Mouse (Mus musculus): ENCODE measurements around the gene Sash1. TPM values are rescaled to one million over a fixed set of nuclear protein-coding genes. Genes with fewer than 3 reads are reported as not detected.

Sash1 gene
- polyA plus RNA-seq, 1 experiment, result 1.9 TPM

- H3K4me3 ChIP-seq (ENCODE audit: insufficient read depth, poor library complexity, severe bottlenecking), result no peak overlapping the region
- TF ChIP-seq USF1 (IDR thresholded peaks at IDR 0.05; ENCODE audit: low read depth), result no peak
- TF ChIP-seq MYOG (IDR thresholded peaks at IDR 0.05; ENCODE audit: control insufficient read depth, extremely low read depth, insufficient read length), result no peak
- TF ChIP-seq CEBPB (IDR thresholded peaks at IDR 0.05; ENCODE audit: low read depth), result no peak
- no peak for TF ChIP-seq MAX (IDR thresholded peaks at IDR 0.05)
- no peak for TF ChIP-seq FOSL1 (IDR thresholded peaks at IDR 0.05; ENCODE audit: insufficient read depth, low read length, poor library complexity, severe bottlenecking)
- H3K79me3 ChIP-seq (ENCODE audit: low read depth), result no peaks in the 10 kb centered on the region
- no peaks in the 10 kb centered on the region for H3K79me2 ChIP-seq (ENCODE audit: control insufficient read depth, insufficient read depth)
- no peaks in the 10 kb centered on the region for H3K27me3 ChIP-seq (ENCODE audit: control insufficient read depth, insufficient read depth, insufficient read length)
- no peak overlapping the region for H3ac ChIP-seq (ENCODE audit: control insufficient read depth, insufficient read length, low read depth)
- H3K36me3 ChIP-seq (ENCODE audit: control insufficient read depth, insufficient read depth), result no peaks in the 10 kb centered on the region
Measured at GRCm38 (mm10) chr10:8898831-8899511, 13.1 kb upstream of the Sash1 start.

- Histone ChIP-seq H3K27me3 (ENCODE audit: control insufficient read depth, insufficient read depth, insufficient read length) (no peaks in the 10 kb centered on the region), H3K36me3 (ENCODE audit: control insufficient read depth, insufficient read depth) (no peaks in the 10 kb centered on the region), H3K4me3 (ENCODE audit: insufficient read depth, poor library complexity, severe bottlenecking) (no peak overlapping the region), H3K79me3 (ENCODE audit: low read depth) (no peaks in the 10 kb centered on the region), H3ac (ENCODE audit: control insufficient read depth, insufficient read length, low read depth) (no peak overlapping the region), H3K79me2 (ENCODE audit: control insufficient read depth, insufficient read depth) (no peaks in the 10 kb centered on the region)
- TF ChIP-seq FOSL1 (IDR thresholded peaks at IDR 0.05; ENCODE audit: insufficient read depth, low read length, poor library complexity, severe bottlenecking), result no peak
- no peak for TF ChIP-seq CTCF (IDR thresholded peaks at IDR 0.05; ENCODE audit: control insufficient read depth, insufficient read depth, insufficient read length)
- no peak for TF ChIP-seq MAX (IDR thresholded peaks at IDR 0.05)
- TF ChIP-seq MYOG (IDR thresholded peaks at IDR 0.05; ENCODE audit: control insufficient read depth, extremely low read depth, insufficient read length), result no peak
- no peak for TF ChIP-seq USF1 (IDR thresholded peaks at IDR 0.05; ENCODE audit: low read depth)
- TF ChIP-seq MYOD1 (IDR thresholded peaks at IDR 0.05; ENCODE audit: control insufficient read depth, insufficient read length, low read depth), result no peak
- TF ChIP-seq CEBPB (IDR thresholded peaks at IDR 0.05; ENCODE audit: low read depth), result no peak
Measured at GRCm38 (mm10) chr10:8898099-8898777, 12.4 kb upstream of the Sash1 start.

GRCm38 (mm10) chr10:8894965-8895515, 9.2 kb upstream of the Sash1 start:
- no peaks in the 10 kb centered on the region for H3K27me3 ChIP-seq (ENCODE audit: control insufficient read depth, insufficient read depth, insufficient read length)
- no peaks in the 10 kb centered on the region for H3K36me3 ChIP-seq (ENCODE audit: control insufficient read depth, insufficient read depth)
- no peak overlapping the region for H3ac ChIP-seq (ENCODE audit: control insufficient read depth, insufficient read length, low read depth)
- no peaks in the 10 kb centered on the region for H3K79me2 ChIP-seq (ENCODE audit: control insufficient read depth, insufficient read depth)
- H3K4me3 ChIP-seq (ENCODE audit: insufficient read depth, poor library complexity, severe bottlenecking), result no peak overlapping the region
- H3K79me3 ChIP-seq (ENCODE audit: low read depth), result no peaks in the 10 kb centered on the region
- TF ChIP-seq MAX (IDR thresholded peaks at IDR 0.05) (no peak), CTCF (IDR thresholded peaks at IDR 0.05; ENCODE audit: control insufficient read depth, insufficient read depth, insufficient read length) (no peak), USF1 (IDR thresholded peaks at IDR 0.05; ENCODE audit: low read depth) (no peak), MYOD1 (IDR thresholded peaks at IDR 0.05; ENCODE audit: control insufficient read depth, insufficient read length, low read depth) (no peak), CEBPB (IDR thresholded peaks at IDR 0.05; ENCODE audit: low read depth) (no peak)

DNA sequence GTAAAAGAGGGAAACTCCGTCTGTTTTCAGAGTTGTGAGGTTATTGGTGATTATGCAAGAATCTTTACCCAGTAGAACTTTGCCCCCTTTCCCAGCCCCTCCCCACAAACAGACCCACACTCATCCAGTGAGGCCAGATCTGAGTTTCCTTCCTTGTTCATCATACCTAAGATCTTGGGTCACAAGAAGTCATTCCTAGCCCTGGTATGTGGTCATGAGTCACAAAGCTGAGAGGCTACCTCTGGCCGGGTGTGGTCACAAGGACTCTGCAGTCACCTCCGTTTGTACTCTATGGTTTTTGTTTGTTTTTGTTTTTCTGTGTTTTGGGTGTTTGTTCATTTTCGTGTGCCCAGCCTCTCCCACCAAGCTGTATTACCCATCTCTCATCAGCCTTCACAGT, 4.6 kb upstream of the Sash1 start:
- Histone ChIP-seq H3K4me3 (ENCODE audit: insufficient read depth, poor library complexity, severe bottlenecking) (no peak overlapping the region), H3K27me3 (ENCODE audit: control insufficient read depth, insufficient read depth, insufficient read length) (no peaks in the 10 kb centered on the region), H3ac (ENCODE audit: control insufficient read depth, insufficient read length, low read depth) (no peak overlapping the region), H3K79me3 (ENCODE audit: low read depth) (no peaks in the 10 kb centered on the region), H3K36me3 (ENCODE audit: control insufficient read depth, insufficient read depth) (no peaks in the 10 kb centered on the region), H3K79me2 (ENCODE audit: control insufficient read depth, insufficient read depth) (no peaks in the 10 kb centered on the region)
- no peak for TF ChIP-seq CTCF (IDR thresholded peaks at IDR 0.05; ENCODE audit: control insufficient read depth, insufficient read depth, insufficient read length)
- TF ChIP-seq MAX (IDR thresholded peaks at IDR 0.05), result no peak
- TF ChIP-seq CEBPB (IDR thresholded peaks at IDR 0.05; ENCODE audit: low read depth), result no peak
- no peak for TF ChIP-seq MYOG (IDR thresholded peaks at IDR 0.05; ENCODE audit: control insufficient read depth, extremely low read depth, insufficient read length)
- TF ChIP-seq FOSL1 (IDR thresholded peaks at IDR 0.05; ENCODE audit: insufficient read depth, low read length, poor library complexity, severe bottlenecking), result no peak
- TF ChIP-seq USF1 (IDR thresholded peaks at IDR 0.05; ENCODE audit: low read depth), result no peak
- TF ChIP-seq MYOD1 (IDR thresholded peaks at IDR 0.05; ENCODE audit: control insufficient read depth, insufficient read length, low read depth), result no peak

DNA sequence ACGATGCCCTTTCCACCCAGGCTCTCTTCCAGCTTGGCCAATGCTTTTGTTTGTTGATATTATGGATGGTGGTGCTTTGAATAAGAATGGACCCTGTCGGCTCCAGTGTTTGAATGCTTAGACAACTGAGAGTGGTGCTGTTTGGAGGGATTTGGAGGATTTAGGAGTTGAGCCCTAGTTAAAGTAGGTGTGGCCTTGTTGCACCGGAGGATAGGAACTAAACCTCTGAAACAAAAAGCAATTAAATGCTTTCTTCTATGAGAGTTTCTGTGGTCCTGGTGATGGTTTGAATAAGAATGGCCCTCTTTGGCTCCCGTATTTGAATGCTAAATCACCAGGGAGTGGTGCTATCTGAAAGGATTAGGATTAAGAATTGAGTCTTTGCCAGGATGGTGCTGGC, 3.5 kb upstream of the Sash1 start:
- H3ac ChIP-seq (ENCODE audit: control insufficient read depth, insufficient read length, low read depth), result no peak overlapping the region
- H3K4me3 ChIP-seq (ENCODE audit: insufficient read depth, poor library complexity, severe bottlenecking), result no peak overlapping the region
- no peaks in the 10 kb centered on the region for H3K36me3 ChIP-seq (ENCODE audit: control insufficient read depth, insufficient read depth)
- H3K79me3 ChIP-seq (ENCODE audit: low read depth), result no peaks in the 10 kb centered on the region
- H3K79me2 ChIP-seq (ENCODE audit: control insufficient read depth, insufficient read depth), result no peaks in the 10 kb centered on the region
- H3K27me3 ChIP-seq (ENCODE audit: control insufficient read depth, insufficient read depth, insufficient read length), result no peaks in the 10 kb centered on the region
- TF ChIP-seq MYOD1 (IDR thresholded peaks at IDR 0.05; ENCODE audit: control insufficient read depth, insufficient read length, low read depth) (no peak), MAX (IDR thresholded peaks at IDR 0.05) (no peak), FOSL1 (IDR thresholded peaks at IDR 0.05; ENCODE audit: insufficient read depth, low read length, poor library complexity, severe bottlenecking) (no peak), CEBPB (IDR thresholded peaks at IDR 0.05; ENCODE audit: low read depth) (no peak), CTCF (IDR thresholded peaks at IDR 0.05; ENCODE audit: control insufficient read depth, insufficient read depth, insufficient read length) (no peak), MYOG (IDR thresholded peaks at IDR 0.05; ENCODE audit: control insufficient read depth, extremely low read depth, insufficient read length) (no peak), USF1 (IDR thresholded peaks at IDR 0.05; ENCODE audit: low read depth) (no peak)

All from C2C12 (cell line).